Mouse (Mus musculus): ENCODE measurements at regions not wholly inside any gene's neighbourhood (a gene's known extent, or its start where the extent isn't known, plus 50 kb on each side); places are given as distances from the start of the nearest gene placed in this dataset.

- H3K36me3 ChIP-seq (ENCODE audit: control insufficient read depth, insufficient read depth, low read length): no peaks in the 10 kb centered on the region
- no peaks in the 10 kb centered on the region for H3K9me3 ChIP-seq (ENCODE audit: control insufficient read depth, low read length)
- no peak overlapping the region for H3K4me2 ChIP-seq (replicated peaks; ENCODE audit: low read depth, low read length)
- ATAC-seq (ENCODE audit: low FRiP score): no peak
- H3K4me3 ChIP-seq (ENCODE audit: low read depth, low read length): no peak overlapping the region
- DNase-seq (ENCODE audit: low spot score): no peak
- H3K27ac ChIP-seq (ENCODE audit: low read depth, low read length): no peak overlapping the region
- no peak overlapping the region for H3K9ac ChIP-seq (ENCODE audit: low read depth, low read length)
- H3K4me1 ChIP-seq (replicated peaks; ENCODE audit: control insufficient read depth, insufficient read depth, low read length): no peaks in the 10 kb centered on the region
- no peaks in the 10 kb centered on the region for H3K27me3 ChIP-seq (ENCODE audit: control insufficient read depth, insufficient read depth, low read length)
Measured at GRCm38 (mm10) chr16:53480664-53481063, 1026.8 kb upstream of the Alcam start.

GRCm38 (mm10) chr16:53439511-53439910, 985.6 kb upstream of the Alcam start:
- no peaks in the 10 kb centered on the region for H3K9me3 ChIP-seq (ENCODE audit: control insufficient read depth, low read length)
- no peaks in the 10 kb centered on the region for H3K27me3 ChIP-seq (ENCODE audit: control insufficient read depth, insufficient read depth, low read length)
- no peak for DNase-seq (ENCODE audit: low spot score)
- no peak overlapping the region for H3K27ac ChIP-seq (ENCODE audit: low read depth, low read length)
- no peak for ATAC-seq (ENCODE audit: low FRiP score)
- H3K4me3 ChIP-seq (ENCODE audit: low read depth, low read length): no peak overlapping the region
- H3K4me2 ChIP-seq (replicated peaks; ENCODE audit: low read depth, low read length): no peak overlapping the region
- no peaks in the 10 kb centered on the region for H3K36me3 ChIP-seq (ENCODE audit: control insufficient read depth, insufficient read depth, low read length)
- H3K4me1 ChIP-seq (replicated peaks; ENCODE audit: control insufficient read depth, insufficient read depth, low read length): no peaks in the 10 kb centered on the region
- WGBS: 81% methylated on average over 4 of the region's 4 CpGs
- H3K9ac ChIP-seq (ENCODE audit: low read depth, low read length): no peak overlapping the region

- Histone ChIP-seq H3K27ac (ENCODE audit: low read depth, low read length) (no peak overlapping the region), H3K9ac (ENCODE audit: low read depth, low read length) (no peak overlapping the region), H3K27me3 (ENCODE audit: control insufficient read depth, insufficient read depth, low read length) (no peaks in the 10 kb centered on the region), H3K9me3 (ENCODE audit: control insufficient read depth, low read length) (no peaks in the 10 kb centered on the region), H3K36me3 (ENCODE audit: control insufficient read depth, insufficient read depth, low read length) (no peaks in the 10 kb centered on the region), H3K4me3 (ENCODE audit: low read depth, low read length) (no peak overlapping the region), H3K4me1 (replicated peaks; ENCODE audit: control insufficient read depth, insufficient read depth, low read length) (no peaks in the 10 kb centered on the region), H3K4me2 (replicated peaks; ENCODE audit: low read depth, low read length) (no peak overlapping the region)
- ATAC-seq (ENCODE audit: low FRiP score): no peak
- 76% methylated on average over 2 of the region's 2 CpGs for WGBS
- DNase-seq (ENCODE audit: low spot score): no peak
Measured at GRCm38 (mm10) chr16:53418416-53418815, 964.5 kb upstream of the Alcam start.

GRCm38 (mm10) chr16:53385176-53385575, 931.3 kb upstream of the Alcam start:
- Histone ChIP-seq H3K4me1 (replicated peaks; ENCODE audit: control insufficient read depth, insufficient read depth, low read length) (no peaks in the 10 kb centered on the region), H3K9ac (ENCODE audit: low read depth, low read length) (no peak overlapping the region), H3K4me2 (replicated peaks; ENCODE audit: low read depth, low read length) (no peak overlapping the region), H3K9me3 (ENCODE audit: control insufficient read depth, low read length) (no peaks in the 10 kb centered on the region), H3K4me3 (ENCODE audit: low read depth, low read length) (no peak overlapping the region), H3K27me3 (ENCODE audit: control insufficient read depth, insufficient read depth, low read length) (no peaks in the 10 kb centered on the region), H3K36me3 (ENCODE audit: control insufficient read depth, insufficient read depth, low read length) (no peaks in the 10 kb centered on the region), H3K27ac (ENCODE audit: low read depth, low read length) (no peak overlapping the region)
- WGBS: 81% methylated on average over 4 of the region's 4 CpGs
- no peak for DNase-seq (ENCODE audit: low spot score)
- no peak for ATAC-seq (ENCODE audit: low FRiP score)

- no peak overlapping the region for H3K27ac ChIP-seq (ENCODE audit: low read depth, low read length)
- no peak overlapping the region for H3K4me2 ChIP-seq (replicated peaks; ENCODE audit: low read depth, low read length)
- no peaks in the 10 kb centered on the region for H3K9me3 ChIP-seq (ENCODE audit: control insufficient read depth, low read length)
- 88% methylated on average over 3 of the region's 3 CpGs for WGBS
- no peak overlapping the region for H3K4me3 ChIP-seq (ENCODE audit: low read depth, low read length)
- no peak overlapping the region for H3K9ac ChIP-seq (ENCODE audit: low read depth, low read length)
- H3K4me1 ChIP-seq (replicated peaks; ENCODE audit: control insufficient read depth, insufficient read depth, low read length): no peaks in the 10 kb centered on the region
- H3K27me3 ChIP-seq (ENCODE audit: control insufficient read depth, insufficient read depth, low read length): no peaks in the 10 kb centered on the region
- DNase-seq (ENCODE audit: low spot score) (no peak), ATAC-seq (ENCODE audit: low FRiP score) (no peak)
- no peaks in the 10 kb centered on the region for H3K36me3 ChIP-seq (ENCODE audit: control insufficient read depth, insufficient read depth, low read length)
Measured at GRCm38 (mm10) chr16:53342153-53342552, 888.3 kb upstream of the Alcam start.

GRCm38 (mm10) chr16:53326353-53326752, 872.5 kb upstream of the Alcam start:
- Histone ChIP-seq H3K36me3 (ENCODE audit: control insufficient read depth, insufficient read depth, low read length) (no peaks in the 10 kb centered on the region), H3K4me2 (replicated peaks; ENCODE audit: low read depth, low read length) (no peak overlapping the region), H3K4me3 (ENCODE audit: low read depth, low read length) (no peak overlapping the region), H3K9ac (ENCODE audit: low read depth, low read length) (no peak overlapping the region), H3K27ac (ENCODE audit: low read depth, low read length) (no peak overlapping the region), H3K4me1 (replicated peaks; ENCODE audit: control insufficient read depth, insufficient read depth, low read length) (no peaks in the 10 kb centered on the region), H3K27me3 (ENCODE audit: control insufficient read depth, insufficient read depth, low read length) (no peaks in the 10 kb centered on the region), H3K9me3 (ENCODE audit: control insufficient read depth, low read length) (no peaks in the 10 kb centered on the region)
- no peak for ATAC-seq (ENCODE audit: low FRiP score)
- no peak for DNase-seq (ENCODE audit: low spot score)

- H3K27me3 ChIP-seq (ENCODE audit: control insufficient read depth, insufficient read depth, low read length): no peaks in the 10 kb centered on the region
- no peaks in the 10 kb centered on the region for H3K9me3 ChIP-seq (ENCODE audit: control insufficient read depth, low read length)
- no peak overlapping the region for H3K4me2 ChIP-seq (replicated peaks; ENCODE audit: low read depth, low read length)
- H3K4me3 ChIP-seq (ENCODE audit: low read depth, low read length): no peak overlapping the region
- no peak overlapping the region for H3K9ac ChIP-seq (ENCODE audit: low read depth, low read length)
- DNase-seq (ENCODE audit: low spot score): no peak
- no peak overlapping the region for H3K27ac ChIP-seq (ENCODE audit: low read depth, low read length)
- no peaks in the 10 kb centered on the region for H3K4me1 ChIP-seq (replicated peaks; ENCODE audit: control insufficient read depth, insufficient read depth, low read length)
- no peaks in the 10 kb centered on the region for H3K36me3 ChIP-seq (ENCODE audit: control insufficient read depth, insufficient read depth, low read length)
- no peak for ATAC-seq (ENCODE audit: low FRiP score)
- 87% methylated on average over 1 of the region's 1 CpGs for WGBS
Measured at GRCm38 (mm10) chr16:53292081-53292480, 838.2 kb upstream of the Alcam start.

- Histone ChIP-seq H3K9me3 (ENCODE audit: control insufficient read depth, low read length) (no peaks in the 10 kb centered on the region), H3K4me3 (ENCODE audit: low read depth, low read length) (no peak overlapping the region), H3K27me3 (ENCODE audit: control insufficient read depth, insufficient read depth, low read length) (no peaks in the 10 kb centered on the region), H3K9ac (ENCODE audit: low read depth, low read length) (no peak overlapping the region), H3K4me2 (replicated peaks; ENCODE audit: low read depth, low read length) (no peak overlapping the region), H3K4me1 (replicated peaks; ENCODE audit: control insufficient read depth, insufficient read depth, low read length) (no peaks in the 10 kb centered on the region), H3K36me3 (ENCODE audit: control insufficient read depth, insufficient read depth, low read length) (no peaks in the 10 kb centered on the region), H3K27ac (ENCODE audit: low read depth, low read length) (no peak overlapping the region)
- no peak for ATAC-seq (ENCODE audit: low FRiP score)
- DNase-seq (ENCODE audit: low spot score): no peak
- 87% methylated on average over 2 of the region's 2 CpGs for WGBS
Measured at GRCm38 (mm10) chr16:53282014-53282413, 828.1 kb upstream of the Alcam start.

- Histone ChIP-seq H3K4me2 (replicated peaks; ENCODE audit: low read depth, low read length) (no peak overlapping the region), H3K4me1 (replicated peaks; ENCODE audit: control insufficient read depth, insufficient read depth, low read length) (no peaks in the 10 kb centered on the region), H3K4me3 (ENCODE audit: low read depth, low read length) (no peak overlapping the region), H3K27ac (ENCODE audit: low read depth, low read length) (no peak overlapping the region), H3K36me3 (ENCODE audit: control insufficient read depth, insufficient read depth, low read length) (no peaks in the 10 kb centered on the region), H3K9me3 (ENCODE audit: control insufficient read depth, low read length) (no peaks in the 10 kb centered on the region), H3K9ac (ENCODE audit: low read depth, low read length) (no peak overlapping the region), H3K27me3 (ENCODE audit: control insufficient read depth, insufficient read depth, low read length) (no peaks in the 10 kb centered on the region)
- 29% methylated on average over 3 of the region's 3 CpGs for WGBS
- ATAC-seq (ENCODE audit: low FRiP score) (no peak), DNase-seq (ENCODE audit: low spot score) (peak; percentile 81)
Measured at GRCm38 (mm10) chr16:53266116-53266515, 812.2 kb upstream of the Alcam start.
